Mouse (Mus musculus) skeletal muscle tissue, adult 2 months (tissue): ENCODE measurements at regions not wholly inside any gene's neighbourhood (a gene's known extent, or its start where the extent isn't known, plus 50 kb on each side); places are given as distances from the start of the nearest gene placed in this dataset.

ENCODE experiments used
- DNase-seq: peaks from one replicate; pipeline ENCODE4 v3.0.0-alpha.2; 2012; ENCODE audit warnings: low read depth, low spot score

DNA sequence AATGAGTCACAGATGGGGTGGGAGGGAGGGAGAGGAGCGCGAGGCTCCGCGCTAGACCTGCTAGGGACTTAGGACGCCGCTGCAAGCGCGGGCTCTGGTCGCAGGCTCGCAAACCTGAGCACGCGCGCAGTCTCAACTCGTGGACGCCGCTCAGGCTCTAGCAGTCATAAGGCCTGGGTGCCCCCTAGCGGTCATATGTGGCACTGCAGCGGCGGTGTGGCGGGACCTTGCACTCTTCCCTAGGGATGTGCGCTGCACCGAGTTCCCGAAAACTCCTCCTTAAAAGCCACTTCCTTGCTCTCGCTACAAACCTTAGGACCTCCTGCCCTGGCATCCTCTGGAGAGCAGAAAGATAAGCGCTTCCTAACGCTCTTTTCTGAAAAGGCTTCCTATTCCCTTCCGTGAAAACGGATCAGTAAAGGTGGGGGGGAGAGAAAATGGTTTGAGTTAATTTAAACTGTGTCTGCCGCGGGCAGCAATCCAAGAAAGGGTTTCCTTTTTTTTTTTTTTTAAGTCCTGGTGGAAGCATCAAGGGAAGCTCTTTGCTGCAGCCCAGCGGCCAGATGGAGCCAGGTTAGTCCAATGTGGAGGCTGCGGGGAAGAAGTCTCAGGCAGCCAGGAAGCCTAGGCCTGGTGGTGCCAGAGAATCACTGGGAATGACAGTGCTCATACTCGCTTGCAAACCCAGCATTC, 50.7 kb upstream of the Kdm8 start:
- peak; percentile 84 for DNase-seq
